Mouse (Mus musculus): ENCODE data around the gene Cd8b1. TPM values are rescaled to one million over a fixed set of nuclear protein-coding genes. Genes with fewer than 3 reads are reported as not detected.

The Cd8b1 gene
- total RNA-seq, 2 experiments from 2014 or later, result not detected

Other genes with a start within 250 kb of the Cd8b1 start
- 1 to 10 TPM; 3.0 to 3.9 TPM for gene Thnsl2, start 178.3 kb upstream of the Cd8b1 start, total RNA-seq (2021)
- gene Fabp1, start 123.0 kb upstream of the Cd8b1 start, total RNA-seq (2021), result not detected
- gene Krcc1, start 51.1 kb upstream of the Cd8b1 start, total RNA-seq (2021), result 10 to 100 TPM; 12.3 to 13.5 TPM
- 1 to 10 TPM; 2.0 to 2.3 TPM for gene Smyd1, start 555 bp upstream of the Cd8b1 start, total RNA-seq (2021)
- under 1 TPM in 1 of 2 experiments, not detected in 1; 0.15 TPM for gene Cd8a, start 50.6 kb downstream of the Cd8b1 start, total RNA-seq (2021)
- gene Rmnd5a, start 117.8 kb downstream of the Cd8b1 start, total RNA-seq (2021), result 10 to 100 TPM; 74.8 to 76.3 TPM
- 10 to 100 TPM; 54.4 to 56.0 TPM for gene Rnf103, start 171.1 kb downstream of the Cd8b1 start, total RNA-seq (2021)
- 10 to 100 TPM; 77.2 to 82.6 TPM for gene Chmp3, start 221.0 kb downstream of the Cd8b1 start, total RNA-seq (2021)